Mouse (Mus musculus): ENCODE data around the gene Fam3b. TPM values are rescaled to one million over a fixed set of nuclear protein-coding genes. Genes with fewer than 3 reads are reported as not detected.

The Fam3b gene
- polyA plus RNA-seq, 1 experiment, result 2.4 TPM

- WGBS, result 75% methylated on average over 3 of the region's 3 CpGs
- Histone ChIP-seq H3K27ac (ENCODE audit: control insufficient read depth, insufficient read depth, low read depth, low read length, poor library complexity) (no peak overlapping the region), H3K4me3 (replicated peaks; ENCODE audit: control insufficient read depth, low read depth, low read length) (no peak overlapping the region), H3K4me1 (ENCODE audit: control insufficient read depth, insufficient read depth, low read length) (no peaks in the 10 kb centered on the region)
- no peak for TF ChIP-seq POLR2A (IDR thresholded peaks at IDR 0.05; ENCODE audit: borderline replicate concordance, control insufficient read depth, low read depth, low read length)
- TF ChIP-seq CTCF (IDR thresholded peaks at IDR 0.05; ENCODE audit: control insufficient read depth, insufficient read depth, low read length), result no peak
Observed at GRCm38 (mm10) chr16:97428026-97428425, 86.6 kb downstream of the Fam3b start.

GRCm38 (mm10) chr16:97423627-97424026 lies 91.0 kb downstream of the Fam3b start:
- Histone ChIP-seq H3K4me3 (replicated peaks; ENCODE audit: control insufficient read depth, low read depth, low read length) (no peak overlapping the region), H3K4me1 (ENCODE audit: control insufficient read depth, insufficient read depth, low read length) (no peaks in the 10 kb centered on the region), H3K27ac (ENCODE audit: control insufficient read depth, insufficient read depth, low read depth, low read length, poor library complexity) (no peak overlapping the region)
- TF ChIP-seq POLR2A (IDR thresholded peaks at IDR 0.05; ENCODE audit: borderline replicate concordance, control insufficient read depth, low read depth, low read length) (no peak), CTCF (IDR thresholded peaks at IDR 0.05; ENCODE audit: control insufficient read depth, insufficient read depth, low read length) (no peak)
- 72% methylated on average over 1 of the region's 1 CpGs for WGBS

- Histone ChIP-seq H3K27ac (ENCODE audit: control insufficient read depth, insufficient read depth, low read depth, low read length, poor library complexity) (no peak overlapping the region), H3K4me3 (replicated peaks; ENCODE audit: control insufficient read depth, low read depth, low read length) (no peak overlapping the region), H3K4me1 (ENCODE audit: control insufficient read depth, insufficient read depth, low read length) (no peaks in the 10 kb centered on the region)
- TF ChIP-seq CTCF (IDR thresholded peaks at IDR 0.05; ENCODE audit: control insufficient read depth, insufficient read depth, low read length) (no peak), POLR2A (IDR thresholded peaks at IDR 0.05; ENCODE audit: borderline replicate concordance, control insufficient read depth, low read depth, low read length) (no peak)
- WGBS, result 79% methylated on average over 6 of the region's 6 CpGs
Observed at GRCm38 (mm10) chr16:97421671-97422070, 92.9 kb downstream of the Fam3b start.

Other genes with a start within 250 kb of the Fam3b start
- gene Bace2, start 158.1 kb downstream of the Fam3b start, polyA plus RNA-seq (2011; ENCODE audit: insufficient read depth, insufficient read length, low replicate concordance, missing spikeins), result 0.16 and 0.72 TPM in 2 replicates
- 6.4 and 7.8 TPM in 2 replicates for gene Mx1, start 51.9 kb downstream of the Fam3b start, polyA plus RNA-seq (2011; ENCODE audit: insufficient read depth, insufficient read length, low replicate concordance, missing spikeins)
- gene Tmprss2, start 96.4 kb upstream of the Fam3b start, polyA plus RNA-seq (2011; ENCODE audit: insufficient read depth, insufficient read length, low replicate concordance, missing spikeins), result not detected in 2 replicates
- gene Ripk4, start 249.0 kb upstream of the Fam3b start, polyA plus RNA-seq (2011; ENCODE audit: insufficient read depth, insufficient read length, low replicate concordance, missing spikeins), result not detected in 2 replicates